Mouse (Mus musculus) forebrain, embryonic 13.5 days (tissue): ENCODE results near the gene Rfx2. TPM values are rescaled to one million over a fixed set of nuclear protein-coding genes. Genes with fewer than 3 reads are reported as not detected.
A peak's percentile ranks its signal among the peaks of the same experiment; 100 is the strongest.

Experiments used
- ATAC-seq: fragments of 200-750 bp; cut with Nextera tagmentation; 2 replicates; pipeline ENCODE4 v1.8.0; 2017
- H3K27ac ChIP-seq: fragments of 300-500 bp; sonication (generic); 2 replicates; pipeline ENCODE4 v1.5.1; 2015; ENCODE audit warnings: inconsistent platforms, mild to moderate bottlenecking, moderate library complexity
- H3K27me3 ChIP-seq: fragments of 300-500 bp; sonication (generic); 2 replicates; pipeline ENCODE4 v1.6.1; 2015; ENCODE audit warnings: mild to moderate bottlenecking, inconsistent platforms
- H3K36me3 ChIP-seq: fragments of 300-500 bp; sonication (generic); 2 replicates; pipeline ENCODE4 v1.6.1; 2015; ENCODE audit warnings: mild to moderate bottlenecking, inconsistent platforms; ENCODE audit not compliant: poor library complexity, severe bottlenecking
- H3K4me1 ChIP-seq: fragments of 300-500 bp; sonication (generic); 2 replicates; pipeline ENCODE4 v1.6.1; 2015; ENCODE audit warnings: inconsistent platforms
- H3K4me2 ChIP-seq: fragments of 300-500 bp; sonication (generic); 2 replicates; pipeline ENCODE4 v1.6.1; 2015; ENCODE audit warnings: inconsistent platforms, mild to moderate bottlenecking, moderate library complexity
- H3K4me3 ChIP-seq: fragments of 300-500 bp; sonication (generic); 2 replicates; pipeline ENCODE4 v1.5.1; 2015; ENCODE audit warnings: mild to moderate bottlenecking, inconsistent platforms
- H3K9ac ChIP-seq: fragments of 300-500 bp; sonication (generic); 2 replicates; pipeline ENCODE4 v1.6.1; 2015; ENCODE audit warnings: mild to moderate bottlenecking, inconsistent platforms
- H3K9me3 ChIP-seq: fragments of 300-500 bp; sonication (generic); replicated peaks from 2 replicates; pipeline ENCODE4 v1.6.1; 2016; ENCODE audit warnings: inconsistent platforms
- WGBS: fragments of 180-500 bp; shearing (Covaris S2); methylation state at CpG from one replicate; pipeline ENCODE4 v1.1.7; 2015; 5-methylcytosine and 5-hydroxymethylcytosine counted together
- polyA plus RNA-seq: library from polyadenylated mRNA; unstranded; fragments of >200 nt; fragmentation: Nextera tagmentation; extraction: Ambion mirVana; gene quantifications from 2 replicates; pipeline ENCODE4 v1.2.1, GENCODE M21; 2015

Rfx2 gene
- polyA plus RNA-seq, 1 experiment from 2014 or later: 5.8 TPM

DNA sequence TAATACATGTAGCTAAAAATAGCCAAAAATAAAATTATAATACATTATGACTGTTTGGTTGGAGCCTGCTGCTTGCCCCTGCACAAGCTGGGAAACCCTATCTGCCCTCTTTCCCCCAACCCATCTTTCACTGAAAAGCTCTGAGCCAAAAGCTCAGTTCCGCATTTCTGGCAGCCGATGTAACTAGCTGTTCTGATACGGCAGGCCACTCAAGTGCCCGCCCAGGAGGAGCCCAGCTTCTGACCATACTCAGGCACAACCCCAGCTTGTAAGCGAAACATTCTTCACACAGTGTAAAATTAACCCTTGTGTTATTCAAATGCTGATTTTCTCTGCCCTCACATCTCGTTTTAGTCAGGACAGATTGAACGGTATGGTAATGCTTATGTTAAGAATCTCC, 28.1 kb upstream of the Rfx2 start:
- no peak overlapping the region for H3K27ac ChIP-seq
- no peak for ATAC-seq
- no peaks in the 10 kb centered on the region for H3K27me3 ChIP-seq
- WGBS: 55% methylated on average over 7 of the region's 7 CpGs
- H3K4me2 ChIP-seq: no peak overlapping the region
- H3K9ac ChIP-seq: no peak overlapping the region
- H3K36me3 ChIP-seq: no peaks in the 10 kb centered on the region
- no peaks in the 10 kb centered on the region; the same call in 1 of the 2 replicates for H3K4me1 ChIP-seq
- H3K4me3 ChIP-seq: no peak overlapping the region
- no peaks in the 10 kb centered on the region for H3K9me3 ChIP-seq

DNA sequence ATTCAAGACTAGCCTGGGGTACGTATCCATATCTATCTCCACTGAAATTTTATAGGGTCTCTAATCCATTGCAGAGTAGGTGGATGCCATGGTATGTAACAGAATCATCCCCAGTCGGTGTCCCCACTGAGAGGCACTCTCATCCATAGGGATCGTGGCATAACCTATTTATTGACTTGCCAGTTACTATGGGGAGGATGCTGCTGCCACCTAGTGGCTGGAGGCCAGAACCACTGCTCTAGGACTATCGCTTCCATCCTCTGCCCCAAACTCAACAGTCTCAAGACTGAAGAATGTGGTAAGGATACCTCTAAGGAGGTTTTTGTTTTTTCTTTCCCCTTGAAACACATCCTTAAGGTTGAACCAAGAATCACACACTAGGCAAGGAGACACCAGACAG, 27.4 kb upstream of the Rfx2 start:
- Histone ChIP-seq H3K4me1 (no peaks in the 10 kb centered on the region; the same call in 1 of the 2 replicates), H3K27ac (no peak overlapping the region), H3K36me3 (no peaks in the 10 kb centered on the region), H3K9me3 (no peaks in the 10 kb centered on the region), H3K27me3 (no peaks in the 10 kb centered on the region), H3K4me3 (no peak overlapping the region), H3K4me2 (no peak overlapping the region), H3K9ac (no peak overlapping the region)
- ATAC-seq: peak; percentile 38; the same call in 1 of the 2 replicates
- 48% methylated on average over 4 of the region's 4 CpGs for WGBS

DNA sequence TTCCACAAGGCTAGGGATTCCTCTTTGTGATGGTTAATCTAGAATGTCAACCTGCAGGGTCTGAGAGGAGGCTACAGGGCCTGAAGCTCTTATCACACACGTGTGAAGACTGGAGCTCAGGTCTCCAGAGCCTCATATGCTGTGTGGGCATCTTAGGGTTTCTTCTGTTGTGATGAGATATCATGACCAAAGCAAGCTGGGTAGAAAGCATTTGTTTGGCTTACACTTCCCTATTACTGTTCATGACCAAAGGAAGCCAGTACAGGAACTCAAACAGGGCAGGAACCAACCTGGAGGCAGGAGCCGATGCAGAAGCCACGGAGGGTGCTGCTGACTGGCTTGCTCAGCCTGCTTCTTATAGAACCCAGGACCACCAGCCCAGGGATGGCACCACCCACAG, 24.6 kb upstream of the Rfx2 start:
- ATAC-seq: no peak
- no peak overlapping the region for H3K9ac ChIP-seq
- H3K4me1 ChIP-seq: no peaks in the 10 kb centered on the region; the same call in 1 of the 2 replicates
- no peak overlapping the region for H3K27ac ChIP-seq
- H3K27me3 ChIP-seq: no peaks in the 10 kb centered on the region
- no peaks in the 10 kb centered on the region for H3K9me3 ChIP-seq
- no peak overlapping the region for H3K4me2 ChIP-seq
- 78% methylated on average over 3 of the region's 3 CpGs for WGBS
- no peak overlapping the region for H3K4me3 ChIP-seq
- H3K36me3 ChIP-seq: no peaks in the 10 kb centered on the region

DNA sequence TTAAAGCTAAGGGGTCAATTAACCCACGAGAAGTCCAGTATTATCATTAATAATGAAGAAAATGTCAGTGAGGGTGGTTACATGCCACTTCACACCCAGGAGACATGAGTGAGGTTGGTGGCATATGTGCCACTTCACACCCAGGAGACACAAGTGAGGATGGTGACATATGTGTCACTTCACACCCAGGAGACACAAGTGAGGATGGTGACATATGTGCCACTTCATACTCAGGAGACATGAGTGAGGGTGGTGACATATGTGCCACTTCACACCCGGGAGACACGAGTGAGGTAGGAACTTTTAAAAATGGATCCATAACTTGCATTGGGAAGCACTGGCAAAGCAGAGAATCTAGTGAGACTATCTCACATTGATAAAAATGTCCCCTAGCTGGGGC, 20.4 kb upstream of the Rfx2 start:
- 72% methylated on average over 3 of the region's 3 CpGs for WGBS
- H3K4me2 ChIP-seq: no peak overlapping the region
- no peaks in the 10 kb centered on the region for H3K27me3 ChIP-seq
- ATAC-seq: no peak
- H3K9me3 ChIP-seq: no peaks in the 10 kb centered on the region
- no peaks in the 10 kb centered on the region for H3K4me1 ChIP-seq
- H3K27ac ChIP-seq: no peak overlapping the region
- no peak overlapping the region for H3K9ac ChIP-seq
- H3K4me3 ChIP-seq: no peak overlapping the region
- H3K36me3 ChIP-seq: no peaks in the 10 kb centered on the region

DNA sequence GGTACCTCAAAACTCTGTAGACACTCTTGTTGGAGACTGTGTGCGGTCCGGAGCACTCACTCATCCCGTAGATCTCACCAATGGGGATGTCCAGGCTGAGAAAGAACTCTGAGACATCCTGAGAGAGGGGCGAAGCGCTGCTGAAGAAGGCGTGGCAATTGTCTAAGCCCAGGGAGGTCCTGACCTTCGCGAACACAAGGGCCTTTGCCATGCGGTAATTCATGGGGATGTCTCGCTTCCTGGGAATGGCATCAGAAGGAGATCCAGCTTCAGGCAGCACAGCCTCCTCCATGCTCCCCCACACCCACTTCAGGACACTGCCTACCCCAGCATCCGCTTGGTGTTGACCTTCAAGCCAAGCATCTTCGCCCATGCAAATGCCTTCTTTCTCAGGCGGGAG, 18.9 kb upstream of the Rfx2 start:
- no peak overlapping the region for H3K4me3 ChIP-seq
- no peak overlapping the region for H3K9ac ChIP-seq
- H3K4me2 ChIP-seq: no peak overlapping the region
- no peaks in the 10 kb centered on the region for H3K9me3 ChIP-seq
- no peaks in the 10 kb centered on the region for H3K27me3 ChIP-seq
- no peaks in the 10 kb centered on the region for H3K36me3 ChIP-seq
- no peak overlapping the region for H3K27ac ChIP-seq
- ATAC-seq: no peak
- H3K4me1 ChIP-seq: no peaks in the 10 kb centered on the region
- 83% methylated on average over 13 of the region's 13 CpGs for WGBS

DNA sequence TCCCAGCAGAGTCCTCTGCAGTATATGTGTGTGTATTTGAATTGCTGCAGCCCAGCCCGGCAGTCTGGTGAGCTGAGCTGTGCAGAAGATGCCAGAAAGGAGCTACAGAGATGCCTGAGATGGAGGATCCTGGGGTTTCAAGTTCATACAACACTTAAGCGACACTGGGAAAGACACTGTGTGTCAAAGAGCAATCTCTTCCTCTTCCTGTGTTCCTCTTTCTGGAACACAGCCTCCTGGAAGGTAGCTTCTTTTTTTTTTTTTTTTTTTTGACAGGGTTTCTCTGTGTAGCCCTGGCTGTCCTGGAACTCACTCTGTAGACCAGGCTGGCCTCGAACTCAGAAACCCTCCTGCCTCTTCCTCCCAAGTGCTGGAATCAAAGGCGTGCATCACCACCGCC, 18.0 kb upstream of the Rfx2 start:
- WGBS: 91% methylated on average over 5 of the region's 5 CpGs
- ATAC-seq: no peak
- Histone ChIP-seq H3K27ac (no peak overlapping the region), H3K4me3 (no peak overlapping the region), H3K9ac (no peak overlapping the region), H3K36me3 (no peaks in the 10 kb centered on the region), H3K4me1 (no peaks in the 10 kb centered on the region), H3K9me3 (no peaks in the 10 kb centered on the region), H3K27me3 (no peaks in the 10 kb centered on the region), H3K4me2 (no peak overlapping the region)

DNA sequence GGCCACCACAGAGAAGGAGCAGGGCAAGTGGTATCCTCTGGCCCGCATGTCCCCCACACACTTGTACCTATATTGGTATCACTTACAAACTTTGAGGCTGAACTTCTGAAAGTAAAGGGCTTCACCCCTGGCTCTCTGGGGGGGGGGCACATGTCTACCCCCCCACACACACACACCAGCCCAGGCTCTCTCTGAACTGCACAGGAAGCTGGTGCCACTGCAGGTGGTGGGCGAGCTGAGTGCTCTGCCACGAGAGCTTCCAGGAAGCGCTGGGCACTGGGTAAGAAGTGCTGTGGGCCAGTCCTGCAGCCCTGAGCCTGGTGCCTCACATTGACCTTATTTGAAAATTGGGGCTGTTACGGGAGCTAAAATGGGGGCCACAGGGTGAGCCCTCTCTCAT, 12.9 kb upstream of the Rfx2 start:
- no peak overlapping the region for H3K4me2 ChIP-seq
- no peaks in the 10 kb centered on the region for H3K9me3 ChIP-seq
- ATAC-seq: no peak
- H3K36me3 ChIP-seq: no peaks in the 10 kb centered on the region
- WGBS: 81% methylated on average over 5 of the region's 5 CpGs
- H3K9ac ChIP-seq: no peak overlapping the region
- H3K27me3 ChIP-seq: no peaks in the 10 kb centered on the region
- no peak overlapping the region for H3K27ac ChIP-seq
- H3K4me1 ChIP-seq: no peaks in the 10 kb centered on the region
- H3K4me3 ChIP-seq: no peak overlapping the region

DNA sequence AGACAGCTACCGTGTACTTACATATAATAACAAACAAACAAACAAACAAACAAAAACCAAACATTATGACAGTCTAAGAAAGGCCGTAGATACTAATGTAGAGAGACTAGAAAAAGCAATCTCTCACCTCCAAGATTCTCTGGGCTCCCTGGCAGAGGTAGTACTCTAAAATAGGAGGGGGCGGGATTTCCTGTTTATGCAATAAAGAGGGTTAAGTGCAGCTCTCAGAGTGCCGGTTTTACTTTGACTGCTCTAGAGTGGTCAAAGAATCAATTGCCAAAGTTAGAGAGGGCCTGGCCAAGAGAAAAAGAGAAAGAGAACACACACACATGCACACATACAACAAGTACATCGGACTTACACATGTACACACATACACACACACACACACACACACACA, 11.4 kb upstream of the Rfx2 start:
- Histone ChIP-seq H3K36me3 (no peaks in the 10 kb centered on the region), H3K9ac (no peak overlapping the region), H3K27ac (no peak overlapping the region), H3K27me3 (no peaks in the 10 kb centered on the region), H3K4me1 (no peaks in the 10 kb centered on the region), H3K4me3 (no peak overlapping the region), H3K9me3 (no peaks in the 10 kb centered on the region), H3K4me2 (no peak overlapping the region)
- WGBS: 89% methylated on average over 5 of the region's 5 CpGs
- no peak for ATAC-seq

DNA sequence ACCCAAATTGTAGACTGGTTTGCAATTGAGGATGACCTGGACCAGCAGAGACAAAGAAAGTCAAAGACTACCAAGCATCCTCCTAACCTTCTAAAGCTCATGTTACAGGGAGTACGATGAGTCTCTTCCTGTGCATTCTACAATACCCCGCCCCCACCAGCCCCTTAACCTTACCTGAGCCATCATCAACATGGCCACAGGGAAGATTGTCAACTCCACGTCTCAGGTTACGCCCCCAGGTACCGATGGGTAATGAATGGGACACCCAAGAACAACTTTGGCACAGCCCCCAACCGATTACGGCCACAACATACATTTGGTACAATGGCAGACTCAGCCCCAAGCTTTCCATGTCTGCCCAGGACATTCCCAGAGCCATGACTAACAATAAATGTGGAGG, 9.7 kb upstream of the Rfx2 start:
- 83% methylated on average over 7 of the region's 7 CpGs for WGBS
- Histone ChIP-seq H3K9ac (no peak overlapping the region), H3K4me1 (no peaks in the 10 kb centered on the region), H3K9me3 (no peaks in the 10 kb centered on the region), H3K4me2 (no peak overlapping the region), H3K4me3 (no peak overlapping the region), H3K27ac (no peak overlapping the region), H3K27me3 (no peaks in the 10 kb centered on the region), H3K36me3 (no peaks in the 10 kb centered on the region)
- ATAC-seq: no peak

DNA sequence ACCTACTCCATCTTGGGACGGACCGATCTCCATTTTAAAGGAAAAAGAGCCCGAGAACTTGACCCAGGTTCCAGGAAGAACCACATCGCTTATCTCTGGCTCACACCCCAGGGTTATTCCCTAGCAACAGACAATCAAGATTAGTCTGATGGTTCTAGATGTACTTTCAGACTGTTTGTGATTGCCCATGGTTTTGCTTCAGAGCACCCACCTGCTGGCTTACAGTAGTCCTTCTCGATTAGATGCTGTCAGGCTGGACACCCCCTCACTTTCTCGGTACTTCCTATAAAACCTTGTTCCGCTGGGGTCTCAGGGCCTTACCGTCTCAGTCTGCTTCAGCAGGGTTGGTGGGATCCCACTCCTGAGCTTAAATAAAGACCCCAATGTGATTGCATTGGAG, 5.5 kb upstream of the Rfx2 start:
- H3K9ac ChIP-seq: no peak overlapping the region
- no peaks in the 10 kb centered on the region for H3K36me3 ChIP-seq
- no peak overlapping the region for H3K27ac ChIP-seq
- 92% methylated on average over 8 of the region's 8 CpGs for WGBS
- no peak overlapping the region for H3K4me2 ChIP-seq
- no peaks in the 10 kb centered on the region for H3K4me1 ChIP-seq
- no peak overlapping the region for H3K4me3 ChIP-seq
- ATAC-seq: no peak
- H3K27me3 ChIP-seq: no peaks in the 10 kb centered on the region
- no peaks in the 10 kb centered on the region for H3K9me3 ChIP-seq

DNA sequence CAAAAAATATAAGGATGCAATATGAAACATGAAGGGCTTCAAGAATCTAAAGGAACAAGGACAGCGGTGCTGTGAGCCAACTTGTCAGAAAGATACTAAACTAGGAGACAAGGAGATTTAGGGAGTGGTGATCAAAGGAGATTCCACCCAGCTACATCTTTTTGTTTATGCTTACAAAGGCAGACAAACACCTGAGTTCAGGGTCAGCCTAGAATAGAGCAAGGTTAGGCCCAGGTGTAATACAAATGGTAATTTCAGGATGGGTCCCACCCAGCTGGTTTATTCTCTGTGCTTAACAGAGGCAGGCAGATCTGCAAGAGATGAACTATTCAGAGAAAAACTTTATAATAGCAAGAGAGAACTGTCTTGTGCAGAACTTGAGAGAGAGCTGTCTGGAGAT, 2.6 kb upstream of the Rfx2 start:
- Histone ChIP-seq H3K9me3 (no peaks in the 10 kb centered on the region), H3K4me3 (no peak overlapping the region), H3K36me3 (no peaks in the 10 kb centered on the region), H3K9ac (no peak overlapping the region), H3K27ac (no peak overlapping the region), H3K4me2 (no peak overlapping the region), H3K4me1 (peaks cover 20% of the 10 kb centered on the region), H3K27me3 (peaks cover 7% of the 10 kb centered on the region; the same call in 1 of the 2 replicates)
- ATAC-seq: no peak
- 92% methylated on average over 1 of the region's 1 CpGs for WGBS

DNA sequence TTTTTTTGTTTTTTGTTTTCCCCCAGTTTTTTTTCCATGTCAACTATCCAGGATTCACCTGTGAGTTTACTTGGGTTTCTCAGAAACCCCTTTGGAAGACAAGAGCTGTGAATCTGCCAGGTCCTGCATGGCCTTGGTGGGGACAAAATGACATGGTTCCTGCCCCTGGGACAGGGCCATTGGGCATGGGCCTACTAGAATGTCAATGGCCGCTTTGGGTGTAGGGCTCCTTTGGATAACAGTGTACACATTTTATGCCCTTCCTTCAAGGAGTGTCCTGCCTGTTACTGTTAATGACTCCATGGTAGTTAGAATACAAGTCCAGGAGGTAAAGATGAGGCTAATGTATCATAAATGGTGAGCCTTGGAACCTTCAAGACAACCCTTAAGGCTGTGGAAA, 2.1 kb upstream of the Rfx2 start:
- Histone ChIP-seq H3K36me3 (no peaks in the 10 kb centered on the region), H3K9ac (no peak overlapping the region), H3K27ac (no peak overlapping the region), H3K4me1 (peaks cover 20% of the 10 kb centered on the region), H3K9me3 (no peaks in the 10 kb centered on the region), H3K4me3 (no peak overlapping the region), H3K4me2 (no peak overlapping the region), H3K27me3 (peaks cover 7% of the 10 kb centered on the region; the same call in 1 of the 2 replicates)
- no peak for ATAC-seq
- 95% methylated on average over 1 of the region's 1 CpGs for WGBS

DNA sequence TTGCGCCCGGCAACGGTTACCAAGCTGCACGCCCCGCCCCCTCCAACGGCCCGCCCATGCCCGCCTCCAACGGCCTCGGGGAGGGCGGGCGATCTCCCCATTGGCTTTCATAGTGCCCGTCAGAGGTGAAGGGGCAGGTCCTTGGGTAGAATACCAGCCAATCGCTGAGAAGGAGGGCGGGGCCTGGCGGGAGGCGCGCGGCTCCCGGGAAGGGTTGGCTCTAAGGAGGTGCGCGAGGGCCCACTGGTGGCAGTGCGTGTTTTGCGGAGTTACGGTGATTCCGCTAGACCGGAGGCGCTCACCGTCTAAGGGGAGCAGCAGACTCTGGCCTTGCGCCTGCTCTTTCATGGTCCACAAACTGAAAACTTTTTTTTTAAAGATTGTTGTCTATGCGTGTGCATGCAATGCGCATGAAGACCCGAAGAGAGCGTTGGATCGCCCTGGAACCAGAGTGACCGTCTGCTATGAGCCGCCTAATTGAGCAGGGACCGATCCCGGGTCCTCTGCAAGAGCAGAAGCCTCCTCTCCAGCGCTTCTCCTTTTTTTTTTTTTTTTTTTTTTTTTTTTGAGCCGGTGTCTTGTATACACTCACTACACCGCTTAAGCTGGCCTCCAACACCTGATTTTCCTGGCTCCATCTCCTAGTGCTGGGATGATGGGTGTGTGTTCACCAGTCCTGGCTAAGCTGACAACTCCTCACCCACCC, 451 bp upstream of the Rfx2 start:
- Histone ChIP-seq H3K9ac (peak overlapping the region; percentile 55), H3K36me3 (no peaks in the 10 kb centered on the region), H3K27me3 (peaks cover 7% of the 10 kb centered on the region; the same call in 1 of the 2 replicates), H3K4me1 (peaks cover 20% of the 10 kb centered on the region), H3K4me3 (peak overlapping the region; percentile 57), H3K9me3 (no peaks in the 10 kb centered on the region), H3K27ac (no peak overlapping the region), H3K4me2 (peak overlapping the region; percentile 76)
- WGBS: under 1% methylated on average over 38 of the region's 42 CpGs
- ATAC-seq: peak; percentile 97
